Mouse (Mus musculus) R1 (cell line): Measurements from ENCODE around the gene Herpud1.

Experiments used
- DNase-seq: peaks from one replicate; pipeline ENCODE4 v3.0.0-alpha.2; 2018; ENCODE audit warnings: low read depth, low spot score

The Herpud1 gene

GRCm38 (mm10) chr8:94386214-94387026, at the start of gene Herpud1:
Herpud1 (plus strand) TSS chr8:94386438.
- peak; percentile 94 for DNase-seq

GRCm38 (mm10) chr8:94337559-94337958, 48.7 kb upstream of the Herpud1 start:
- DNase-seq: no peak

GRCm38 (mm10) chr8:94340796-94341195, 45.4 kb upstream of the Herpud1 start:
- DNase-seq: no peak

GRCm38 (mm10) chr8:94342691-94343090, 43.5 kb upstream of the Herpud1 start:
- DNase-seq: no peak

GRCm38 (mm10) chr8:94343290-94343689, 42.9 kb upstream of the Herpud1 start:
- DNase-seq: peak; percentile 69

- peak; percentile 21 for DNase-seq
Measured at GRCm38 (mm10) chr8:94343778-94344320, 42.4 kb upstream of the Herpud1 start.

DNA sequence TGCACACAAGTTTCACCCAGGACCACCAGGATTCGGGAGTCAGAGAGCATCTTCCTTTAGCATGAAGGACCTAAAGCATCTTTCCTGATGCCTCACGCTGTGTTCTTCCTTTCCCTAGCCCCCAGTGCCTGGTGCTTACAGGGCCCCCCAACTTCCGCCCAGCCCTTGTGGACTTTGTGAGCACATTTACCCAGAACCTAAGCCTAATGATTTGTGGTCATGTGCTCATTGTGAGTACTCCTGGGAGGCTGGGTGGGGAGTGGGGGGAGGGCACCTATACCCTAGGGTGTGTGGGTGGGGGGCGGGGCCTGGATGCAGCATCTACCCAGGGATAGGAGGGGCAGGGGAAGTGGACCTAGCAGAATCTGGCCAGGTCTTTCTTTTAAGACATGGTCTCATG, 40.6 kb upstream of the Herpud1 start:
- no peak for DNase-seq

DNA sequence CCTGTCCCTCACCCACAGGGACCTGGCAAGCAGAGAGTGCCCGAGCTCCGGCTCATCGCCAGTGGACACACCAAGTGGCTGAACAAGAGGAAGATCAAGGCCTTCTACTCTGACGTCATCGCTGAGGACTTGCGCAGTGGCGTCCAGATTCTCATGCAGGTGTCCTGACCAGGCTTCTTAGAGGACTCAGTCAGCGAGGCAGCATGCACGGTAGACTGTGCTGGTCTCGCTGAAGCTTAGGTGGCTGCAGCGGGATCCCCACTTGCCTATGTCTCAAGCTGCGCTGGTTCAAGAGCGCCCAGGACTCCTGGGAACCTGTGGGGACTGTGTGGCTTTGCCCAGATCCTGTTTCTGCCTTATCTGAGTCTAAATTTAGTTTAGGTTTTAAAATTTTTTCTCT, 40.0 kb upstream of the Herpud1 start:
- no peak for DNase-seq

DNA sequence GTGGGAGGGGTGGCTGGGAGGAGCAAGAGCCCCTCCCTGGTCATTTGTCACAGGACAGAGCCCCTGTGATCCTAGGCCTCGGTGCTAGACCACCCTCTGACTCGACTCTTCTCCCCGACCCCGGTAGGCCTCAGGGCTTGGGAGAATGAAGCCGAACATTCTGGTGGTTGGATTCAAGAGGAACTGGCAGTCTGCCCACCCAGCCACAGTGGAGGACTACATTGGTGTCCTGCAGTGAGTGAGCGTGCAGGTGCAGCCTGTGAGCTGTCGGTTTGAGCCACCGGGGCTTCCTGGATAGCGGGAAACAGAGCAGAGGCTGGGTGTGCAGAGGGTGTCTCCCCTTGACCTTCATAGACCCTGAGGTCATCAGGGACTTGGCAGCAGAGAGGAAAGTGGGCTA, 37.8 kb upstream of the Herpud1 start:
- DNase-seq: no peak

DNA sequence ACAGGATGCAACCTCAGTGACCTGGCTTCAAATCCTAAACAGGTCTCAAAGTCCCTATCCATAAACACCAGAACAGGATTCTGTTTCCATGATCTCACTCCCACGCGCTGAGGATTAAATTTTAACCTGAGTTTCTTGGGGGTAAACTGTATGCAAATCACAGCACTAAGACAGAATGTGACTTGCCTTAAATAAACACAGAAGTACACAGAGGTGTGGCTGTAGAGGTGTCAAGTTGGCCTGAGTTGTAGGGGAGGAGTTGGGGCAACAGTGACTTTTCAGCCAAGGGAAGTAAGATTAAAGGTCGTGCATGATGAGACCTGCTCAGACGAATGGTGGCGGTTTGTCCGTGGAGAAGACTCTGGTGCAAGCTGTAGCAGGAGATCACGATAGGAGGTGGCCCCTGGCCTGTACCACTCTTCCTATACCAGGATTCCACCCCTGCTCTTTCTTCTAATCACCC, 32.1 kb upstream of the Herpud1 start:
- no peak for DNase-seq

GRCm38 (mm10) chr8:94354571-94354970, 31.7 kb upstream of the Herpud1 start:
- DNase-seq: no peak

GRCm38 (mm10) chr8:94357220-94357619, 29.0 kb upstream of the Herpud1 start:
- DNase-seq: no peak

DNA sequence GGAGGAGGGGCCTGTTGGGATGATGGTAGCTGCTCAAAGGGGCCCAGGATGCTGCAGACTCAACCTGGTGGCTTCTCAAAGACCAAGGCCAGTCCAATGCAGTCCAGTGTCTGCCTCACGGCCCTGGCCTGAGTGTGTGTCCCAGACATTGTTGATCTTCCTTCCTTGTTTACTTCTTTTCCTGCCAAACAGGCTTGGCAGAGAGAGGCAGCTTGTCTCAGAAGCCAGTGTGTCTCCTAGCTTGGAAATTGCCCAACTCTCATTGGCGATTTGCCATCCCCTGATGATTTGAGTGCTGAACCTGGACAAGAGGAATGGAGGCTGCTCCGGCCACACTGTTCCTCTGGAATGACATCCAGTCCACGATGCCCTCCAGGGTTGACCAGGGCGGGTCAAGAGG, 27.7 kb upstream of the Herpud1 start:
- DNase-seq: no peak

GRCm38 (mm10) chr8:94361774-94362431, 24.3 kb upstream of the Herpud1 start:
- peak; percentile 18 for DNase-seq

DNA sequence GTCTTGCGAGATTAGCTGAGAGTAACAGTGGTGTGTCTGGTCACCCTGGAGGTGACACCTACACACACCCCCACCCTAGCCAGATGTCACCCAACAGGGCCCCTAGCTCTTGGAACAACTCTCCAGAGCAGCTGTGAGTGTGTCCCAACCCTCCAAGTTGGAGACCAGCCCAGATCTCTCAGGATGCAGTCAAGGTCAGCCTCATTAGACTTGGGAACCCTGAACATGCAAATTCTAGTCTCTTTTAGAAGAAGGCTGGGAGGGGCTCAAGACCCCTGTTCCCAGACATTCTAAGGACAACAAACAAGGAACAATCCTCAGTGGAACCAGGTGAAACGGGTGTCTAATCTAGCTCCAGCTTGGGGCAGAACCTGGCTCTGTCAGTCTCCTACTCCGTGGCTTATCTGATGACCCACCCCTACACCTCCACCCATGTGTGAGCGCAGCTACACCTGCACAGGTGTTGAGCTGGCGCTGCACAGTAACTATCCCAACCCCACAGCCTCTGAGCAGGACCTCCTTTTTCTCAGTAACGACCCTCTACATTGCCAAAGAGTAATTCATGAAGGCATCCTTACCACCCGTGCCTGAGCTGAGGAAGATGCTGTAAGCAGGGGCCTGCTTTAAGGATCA, 23.5 kb upstream of the Herpud1 start:
- no peak for DNase-seq

DNA sequence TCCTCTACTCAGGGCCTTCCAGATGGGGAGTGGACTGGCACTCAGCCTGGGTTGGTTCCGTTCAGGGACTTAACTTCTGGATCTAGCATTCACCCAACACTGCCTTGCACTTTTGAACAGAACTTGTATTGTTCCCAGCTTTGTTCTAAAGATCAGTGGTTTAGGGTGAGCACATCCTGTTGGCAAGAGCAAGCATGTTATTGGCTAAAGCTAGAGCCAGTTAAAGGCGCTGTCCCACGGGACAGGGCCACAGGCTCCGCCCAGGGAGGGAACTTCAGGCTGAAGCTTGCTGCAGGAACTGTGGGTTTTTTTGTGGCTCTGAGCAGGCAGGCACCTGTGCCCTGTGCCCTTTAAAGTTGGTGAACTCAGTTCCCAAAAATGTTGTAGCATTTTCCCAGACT, 22.9 kb upstream of the Herpud1 start:
- DNase-seq: peak; percentile 43

GRCm38 (mm10) chr8:94363906-94364305, 22.3 kb upstream of the Herpud1 start:
- DNase-seq: no peak

GRCm38 (mm10) chr8:94364686-94365312, 21.4 kb upstream of the Herpud1 start:
- DNase-seq: no peak

DNA sequence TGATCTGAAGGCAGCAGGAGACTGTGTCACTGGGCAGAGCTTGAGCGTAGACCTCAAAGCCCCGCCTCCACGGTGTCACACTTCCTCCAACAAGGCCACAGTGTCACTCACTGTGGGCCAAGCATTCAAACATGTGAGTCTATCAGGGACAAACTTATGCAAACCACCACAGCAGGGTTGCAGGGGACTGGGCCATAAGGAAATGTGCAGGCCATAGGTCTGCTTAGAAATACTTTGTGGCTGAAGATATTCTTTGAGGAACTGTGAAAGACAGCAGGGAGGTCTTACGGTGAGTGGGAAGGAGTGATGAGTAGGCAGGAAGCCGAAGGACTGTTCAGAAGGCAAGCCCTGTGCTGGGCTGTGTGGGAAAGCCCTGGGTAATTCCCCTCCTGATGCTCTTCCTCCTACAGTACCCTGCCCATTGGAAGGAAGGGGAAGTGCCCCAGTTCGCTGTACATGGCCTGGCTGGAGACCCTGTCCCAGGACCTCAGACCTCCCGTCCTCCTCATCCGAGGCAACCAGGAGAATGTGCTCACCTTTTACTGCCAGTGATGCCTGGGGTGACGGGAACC, 20.7 kb upstream of the Herpud1 start:
- no peak for DNase-seq

- DNase-seq: no peak
Measured at GRCm38 (mm10) chr8:94370839-94371238, 15.4 kb upstream of the Herpud1 start.

- DNase-seq: no peak
Measured at GRCm38 (mm10) chr8:94372955-94373599, 13.2 kb upstream of the Herpud1 start.
